Mouse (Mus musculus): ENCODE measurements around the gene Arhgef3.

DNA sequence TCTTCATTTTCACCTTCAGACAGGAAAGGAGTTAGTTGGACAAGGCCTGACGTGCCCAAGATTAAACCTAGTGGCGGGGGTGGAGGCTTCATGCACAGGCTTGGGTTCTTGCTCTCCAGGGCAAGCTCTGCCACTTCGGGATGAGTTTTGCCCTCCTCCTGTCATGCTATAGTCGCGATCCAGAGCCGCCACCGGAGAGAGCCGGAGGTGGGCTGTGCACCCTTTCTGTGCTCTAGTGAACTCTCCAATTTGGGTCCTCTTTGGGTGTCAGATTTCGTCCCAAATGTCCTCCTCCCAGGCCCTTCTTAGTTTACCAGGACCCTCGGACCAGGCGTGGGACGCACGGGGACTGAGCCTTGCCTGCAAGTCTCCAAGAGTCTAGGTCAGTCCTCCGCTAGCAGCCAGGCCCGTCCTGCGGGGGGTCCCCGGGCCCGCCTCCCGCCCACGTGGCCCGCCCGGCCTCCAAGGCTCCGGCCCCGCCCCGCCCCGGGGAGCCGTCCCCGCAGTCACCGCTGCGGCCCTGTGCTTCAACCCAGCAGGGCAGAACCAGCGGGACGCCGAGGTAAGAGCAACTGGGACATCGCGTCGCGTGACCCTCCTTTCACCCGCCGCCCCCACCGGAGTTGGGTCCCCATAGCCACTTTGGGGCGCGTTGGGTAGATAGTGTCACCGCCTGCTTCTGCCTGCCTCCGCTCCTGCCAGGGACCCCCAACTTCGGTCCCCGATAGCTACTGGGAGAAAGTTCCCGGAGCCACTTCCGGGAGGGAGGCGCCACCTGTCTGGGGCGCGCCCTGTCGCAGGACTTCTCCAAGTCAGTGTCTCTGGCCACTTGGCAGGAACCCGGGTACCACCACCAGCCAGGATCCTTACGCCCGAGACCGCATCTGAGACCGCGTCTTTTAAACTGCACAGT, at the start of gene Arhgef3:
- TF ChIP-seq ZC3H11A (IDR thresholded peaks at IDR 0.05; ENCODE audit: borderline replicate concordance, low read depth, low read length) (no peak), MAFK (IDR thresholded peaks at IDR 0.05; ENCODE audit: insufficient read depth, low read depth, low read length) (no peak)

Data from ES-E14 (cell line).